Mouse (Mus musculus): Measurements from ENCODE around the gene Dnase2b. TPM values are rescaled to one million over a fixed set of nuclear protein-coding genes. Genes with fewer than 3 reads are reported as not detected.
A peak's percentile ranks its signal among the peaks of the same experiment; 100 is the strongest.

Gene Dnase2b
- not detected for total RNA-seq (2021)

DNA sequence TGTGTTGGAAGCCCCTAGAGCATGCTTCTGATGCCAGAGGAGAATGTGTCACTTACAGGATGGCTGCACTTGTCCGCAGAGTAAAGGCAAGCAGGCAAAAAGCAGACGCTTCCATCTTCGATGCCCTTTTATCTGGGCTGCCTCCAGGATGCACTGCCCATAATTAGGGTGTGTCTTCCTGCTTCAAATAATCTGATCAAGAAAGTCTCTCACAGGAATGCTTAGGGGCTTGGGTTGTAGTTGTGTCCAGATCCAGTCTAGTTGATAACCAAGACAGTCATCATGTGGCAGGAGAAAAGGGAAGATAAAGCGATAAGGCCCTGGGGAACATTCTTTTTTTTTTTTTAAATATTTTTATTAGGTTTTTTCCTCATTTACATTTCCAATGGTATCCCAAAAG lies at the start of gene Dnase2b:
Gene Dnase2b, minus strand, starts transcription at position 101 of the 400 bp plus-strand sequence.
- no peak for DNase-seq (ENCODE audit: low spot score)
- intact Hi-C loops (cut with DNase I) = no loop called here

DNA sequence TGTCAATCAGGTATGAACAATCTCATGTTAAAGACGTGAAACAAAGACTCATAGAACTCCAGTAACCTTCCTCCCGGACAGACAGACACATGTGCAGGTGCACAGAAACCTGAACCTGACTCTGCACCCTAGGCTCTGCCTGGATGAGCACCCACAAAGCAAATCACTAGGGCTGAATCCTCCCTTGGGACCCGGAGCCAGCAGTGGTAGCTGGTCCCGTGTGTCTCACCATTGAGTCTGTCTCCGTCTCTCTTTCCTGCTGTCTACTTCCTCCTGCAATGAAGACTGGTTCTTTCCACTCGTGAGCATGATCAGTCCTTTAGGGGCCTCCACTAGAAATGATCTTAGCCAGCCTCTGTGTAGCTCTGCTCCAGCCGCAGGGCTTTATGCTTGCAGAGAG lies 46.5 kb upstream of the Dnase2b start:
- intact Hi-C loops (cut with DNase I) = no loop called here
- no peak for DNase-seq (ENCODE audit: low spot score)

DNA sequence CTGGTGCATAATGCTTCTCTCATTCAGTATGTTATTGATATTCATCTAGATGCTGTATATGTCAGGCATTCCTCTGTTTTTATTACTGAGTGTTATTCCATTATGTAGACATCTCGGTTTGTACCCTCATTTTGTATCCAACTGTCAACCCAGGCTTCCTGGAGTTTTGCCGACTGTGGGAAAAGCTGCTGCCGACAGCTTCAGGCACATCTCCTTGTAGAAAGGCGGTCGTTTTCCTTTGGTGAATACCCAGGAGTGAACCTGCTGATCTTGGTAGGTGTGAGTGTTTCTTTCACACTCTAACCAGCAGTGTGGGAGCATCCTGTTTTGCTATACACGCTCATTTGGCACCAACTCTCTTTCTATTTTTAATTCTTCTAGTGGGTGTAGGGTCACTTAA lies 45.6 kb upstream of the Dnase2b start:
- intact Hi-C loops (cut with DNase I) = no loop called here
- no peak for DNase-seq (ENCODE audit: low spot score)

GRCm38 (mm10) chr3:146659321-146659720 lies 43.9 kb upstream of the Dnase2b start:
- no peak for DNase-seq (ENCODE audit: low spot score)
- intact Hi-C loops (cut with DNase I) = no loop called here

DNA sequence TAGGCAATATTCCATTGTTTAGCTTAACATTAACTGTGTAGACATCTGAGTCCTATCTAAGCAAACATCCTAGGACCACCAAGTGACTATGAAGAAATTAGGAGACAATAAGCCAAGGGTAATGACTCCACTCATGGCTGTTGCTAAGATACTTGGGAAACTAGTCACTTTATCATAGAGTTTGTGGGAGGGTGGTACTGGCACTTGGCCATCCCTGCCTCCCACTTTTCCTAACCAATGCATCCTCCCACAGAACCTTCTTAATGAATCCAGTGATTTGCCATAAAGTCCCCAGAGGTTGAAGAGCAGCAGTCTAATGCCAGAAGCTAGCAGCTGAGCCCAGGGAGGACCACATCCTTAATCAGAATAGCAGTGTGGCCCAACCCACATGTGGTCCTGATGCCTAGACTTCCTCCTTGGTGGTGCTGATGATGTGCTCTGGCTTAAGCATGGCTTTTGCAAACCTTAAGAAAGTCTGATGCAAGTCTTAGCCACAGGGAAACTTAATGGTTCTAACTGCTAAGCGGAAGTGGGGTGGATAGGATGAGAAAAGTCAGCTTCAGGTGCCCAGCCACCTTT lies 42.8 kb upstream of the Dnase2b start:
- DNase-seq (ENCODE audit: low spot score) = no peak
- intact Hi-C loops (cut with DNase I) = no loop called here

GRCm38 (mm10) chr3:146657433-146657832 lies 42.0 kb upstream of the Dnase2b start:
- intact Hi-C loops (cut with DNase I) = no loop called here
- DNase-seq (ENCODE audit: low spot score) = no peak

GRCm38 (mm10) chr3:146655111-146655577 lies 39.7 kb upstream of the Dnase2b start:
- DNase-seq (ENCODE audit: low spot score) = no peak
- intact Hi-C loops (cut with DNase I) = no loop called here

- intact Hi-C loops (cut with DNase I) = no loop called here
- DNase-seq (ENCODE audit: low spot score) = no peak
These were observed 38.3 kb upstream of the Dnase2b start for GRCm38 (mm10) chr3:146653692-146654091.

- no peak for DNase-seq (ENCODE audit: low spot score)
- intact Hi-C loops (cut with DNase I) = no loop called here
These were observed 37.0 kb upstream of the Dnase2b start for GRCm38 (mm10) chr3:146652431-146652830.

- DNase-seq (ENCODE audit: low spot score) = no peak
- intact Hi-C loops (cut with DNase I) = no loop called here
These were observed 35.8 kb upstream of the Dnase2b start, which contains the start of gene 4930503B20Rik for GRCm38 (mm10) chr3:146651217-146651616. TSS of gene 4930503B20Rik (minus strand) at chr3:146651317.

- DNase-seq (ENCODE audit: low spot score) = no peak
- intact Hi-C loops (cut with DNase I) = no loop called here
These were observed 35.3 kb upstream of the Dnase2b start for GRCm38 (mm10) chr3:146650716-146651115.

DNA sequence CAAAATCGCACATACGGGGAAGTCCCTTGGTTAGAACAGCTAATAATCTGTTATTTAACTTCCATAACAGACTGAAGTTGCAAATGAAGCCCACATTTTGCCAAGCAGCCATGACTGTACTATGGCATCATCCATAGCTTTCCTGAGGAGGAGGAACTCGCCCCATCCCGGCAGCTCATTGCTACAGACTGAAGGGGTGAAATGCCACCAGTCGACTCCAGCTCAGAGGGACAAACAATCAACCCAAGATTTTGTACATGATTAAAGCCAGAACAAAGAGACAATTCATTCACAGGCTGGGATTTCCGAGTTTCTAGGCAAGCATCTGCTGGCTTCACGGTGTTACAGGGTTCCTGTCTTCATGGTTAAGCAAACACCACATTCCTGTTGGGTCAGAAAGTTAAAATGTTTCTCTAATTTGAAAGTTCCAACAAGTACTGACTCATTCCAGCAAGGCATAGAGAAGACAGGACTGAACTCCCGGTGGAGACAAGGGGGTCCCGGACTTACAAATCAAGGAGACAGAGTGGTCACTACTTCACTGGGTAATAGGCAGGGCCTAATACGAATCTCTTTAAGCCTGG lies 34.0 kb upstream of the Dnase2b start:
- intact Hi-C loops (cut with DNase I) = no loop called here
- no peak for DNase-seq (ENCODE audit: low spot score)

GRCm38 (mm10) chr3:146641818-146642427 lies 26.5 kb upstream of the Dnase2b start:
- no peak for DNase-seq (ENCODE audit: low spot score)

GRCm38 (mm10) chr3:146632506-146632905 lies 17.1 kb upstream of the Dnase2b start:
- no peak for DNase-seq (ENCODE audit: low spot score)

More at GRCm38 (mm10) chr3:146641818-146642427, 26.5 kb upstream of the Dnase2b start:
- intact Hi-C loops (cut with DNase I) = no loop called here

GRCm38 (mm10) chr3:146628227-146628982 lies 13.0 kb upstream of the Dnase2b start:
- no peak for DNase-seq (ENCODE audit: low spot score)
- intact Hi-C loops (cut with DNase I) = no loop called here

More at GRCm38 (mm10) chr3:146632506-146632905, 17.1 kb upstream of the Dnase2b start:
- intact Hi-C loops (cut with DNase I) = no loop called here

GRCm38 (mm10) chr3:146625766-146626165 lies 10.4 kb upstream of the Dnase2b start:
- intact Hi-C loops (cut with DNase I) = no loop called here
- DNase-seq (ENCODE audit: low spot score) = no peak

DNA sequence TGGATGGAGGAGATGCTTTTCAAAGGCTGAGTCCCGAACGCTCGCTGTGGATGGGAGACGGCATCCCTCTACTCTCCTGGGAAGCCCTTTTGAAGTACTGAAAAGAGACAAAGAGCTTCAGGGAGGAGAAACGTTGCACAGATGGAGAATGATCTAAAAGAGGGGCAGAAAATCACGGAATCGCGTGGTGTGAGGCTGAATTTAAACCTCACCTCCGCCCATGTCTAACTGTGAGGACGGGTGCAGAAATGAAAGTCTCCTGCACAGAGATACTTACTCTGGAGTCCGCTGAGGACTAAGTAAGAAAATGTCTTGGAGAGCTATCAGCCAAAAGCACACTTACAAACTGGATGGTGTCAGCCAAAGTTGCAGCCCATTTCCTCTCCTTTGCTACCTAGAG lies 6.6 kb upstream of the Dnase2b start:
- DNase-seq (ENCODE audit: low spot score) = no peak
- intact Hi-C loops (cut with DNase I) = no loop called here

DNA sequence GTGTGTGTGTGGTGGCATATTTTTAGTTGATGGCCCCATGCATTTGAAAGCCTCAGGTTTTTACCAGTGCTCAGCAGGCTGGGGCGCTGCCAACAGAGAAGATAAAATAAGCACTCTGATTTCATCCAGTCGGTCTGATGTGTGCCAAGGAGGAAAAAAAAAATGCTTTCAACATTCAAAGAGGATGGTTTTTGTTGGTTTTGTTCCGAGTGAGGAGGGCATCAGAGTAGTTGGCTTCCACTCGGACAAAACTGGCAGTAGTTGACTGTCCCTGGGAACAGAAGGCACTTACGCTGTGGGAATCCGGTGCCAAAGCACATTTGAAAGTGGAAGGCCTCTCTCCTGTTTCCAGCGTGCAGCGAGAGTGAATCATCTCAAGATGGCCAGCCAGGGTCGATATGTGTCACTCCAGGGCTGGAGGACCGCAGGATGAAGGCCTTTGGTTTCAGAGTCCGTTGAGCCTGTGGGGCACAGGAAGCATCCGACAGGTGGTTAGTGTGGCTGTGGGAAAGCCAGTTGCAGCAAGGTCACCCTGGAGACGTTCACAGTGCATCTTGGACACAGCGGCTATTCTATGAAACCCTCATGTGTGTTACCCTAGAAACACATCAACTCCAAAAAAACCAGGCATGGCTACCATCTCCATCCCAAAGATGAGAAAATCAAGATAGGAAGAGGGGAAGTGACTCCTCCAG lies 5.3 kb upstream of the Dnase2b start:
- intact Hi-C loops (cut with DNase I) = no loop called here
- peak; percentile 4 for DNase-seq (ENCODE audit: low spot score)

DNA sequence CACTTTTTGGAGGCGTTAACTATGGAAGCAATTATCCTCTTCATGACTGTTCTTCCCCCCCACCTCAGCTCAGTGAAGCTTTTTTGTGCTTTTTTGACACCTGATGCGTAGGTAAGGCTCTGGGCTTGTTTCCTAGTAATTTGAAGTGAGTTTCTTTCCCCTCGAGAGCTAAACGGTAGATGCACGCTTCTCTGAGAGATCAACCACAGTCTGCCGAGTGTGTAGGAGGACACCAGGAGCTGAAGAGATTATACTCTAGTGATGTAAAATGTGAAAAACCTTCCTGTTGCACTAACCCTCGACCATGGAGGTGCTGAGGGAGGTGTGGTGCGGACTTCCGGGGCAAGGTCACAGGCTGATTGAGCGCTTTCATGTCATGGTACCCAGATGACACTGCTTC lies 4.7 kb upstream of the Dnase2b start:
- intact Hi-C loops (cut with DNase I) = no loop called here
- DNase-seq (ENCODE audit: low spot score) = no peak

- DNase-seq (ENCODE audit: low spot score) = no peak
- intact Hi-C loops (cut with DNase I) = no loop called here
These were observed 3.0 kb upstream of the Dnase2b start for GRCm38 (mm10) chr3:146618357-146618756.

All from heart, postnatal 25 days (tissue).